Mouse (Mus musculus): ENCODE measurements around the gene Hdac9.

DNA sequence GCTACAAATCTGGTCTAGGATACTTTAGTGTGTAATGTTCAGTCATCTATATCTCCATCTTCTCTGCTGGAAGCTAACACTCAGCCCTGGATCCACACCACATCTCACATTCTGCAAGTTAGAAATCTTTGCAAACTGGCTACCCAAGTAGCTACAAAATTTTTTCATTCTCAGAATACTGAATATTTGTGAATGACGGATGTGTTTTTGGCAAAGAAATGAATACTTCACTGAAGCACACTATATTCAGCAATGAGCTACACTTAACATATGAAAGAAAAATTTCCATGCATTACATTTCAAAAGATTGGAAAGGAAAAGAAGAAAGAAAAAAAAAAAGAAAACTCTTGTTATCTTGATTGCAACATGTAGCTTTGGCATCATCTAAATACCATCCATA lies 410.6 kb downstream of the Hdac9 start:
- TF ChIP-seq CTCF (IDR thresholded peaks at IDR 0.05; ENCODE audit: low read depth) = no peak
- no peak for TF ChIP-seq EP300 (optimal IDR thresholded peaks at IDR 0.05)

All from stomach, postnatal 0 days (tissue).